Mouse (Mus musculus) kidney, embryonic 15.5 days (tissue): ENCODE data around the gene Taar8b. TPM values are rescaled to one million over a fixed set of nuclear protein-coding genes. Genes with fewer than 3 reads are reported as not detected.

Experiments used
- polyA plus RNA-seq: library from polyadenylated mRNA; unstranded; fragments of >200 nt; fragmentation: Nextera tagmentation; extraction: Ambion mirVana; gene quantifications from 2 replicates; pipeline ENCODE4 v1.2.1, GENCODE M21; 2015

Taar8b gene
- polyA plus RNA-seq, 1 experiment from 2014 or later, result not detected

Other genes starting within 250 kb of the Taar8b start
- 0.27 TPM in 1 of 2 replicates, not detected in the other for gene Vnn3, start 240.8 kb downstream of the Taar8b start, polyA plus RNA-seq
- 2.0 TPM in 2 replicates for gene Vnn1, start 197.6 kb downstream of the Taar8b start, polyA plus RNA-seq
- not detected in 2 replicates for gene Taar1, start 171.9 kb downstream of the Taar8b start, polyA plus RNA-seq
- gene Taar2, start 153.7 kb downstream of the Taar8b start, polyA plus RNA-seq, result 0.22 TPM in 1 of 2 replicates, not detected in the other
- gene Taar3, start 142.7 kb downstream of the Taar8b start, polyA plus RNA-seq, result not detected in 2 replicates
- not detected in 2 replicates for gene Taar4, start 131.8 kb downstream of the Taar8b start, polyA plus RNA-seq
- 0.36 TPM in 1 of 2 replicates, not detected in the other for gene Taar5, start 121.6 kb downstream of the Taar8b start, polyA plus RNA-seq
- not detected in 2 replicates for gene Taar6, start 106.6 kb downstream of the Taar8b start, polyA plus RNA-seq
- gene Taar7a, start 98.8 kb downstream of the Taar8b start, polyA plus RNA-seq, result not detected in 2 replicates
- gene Taar7b, start 92.4 kb downstream of the Taar8b start, polyA plus RNA-seq, result not detected in 2 replicates
- gene Taar7d, start 65.1 kb downstream of the Taar8b start, polyA plus RNA-seq, result not detected in 2 replicates
- gene Taar7e, start 54.7 kb downstream of the Taar8b start, polyA plus RNA-seq, result not detected in 2 replicates
- not detected in 2 replicates for gene Taar7f, start 42.8 kb downstream of the Taar8b start, polyA plus RNA-seq
- not detected in 2 replicates for gene Taar8a, start 15.8 kb downstream of the Taar8b start, polyA plus RNA-seq
- gene Taar8c, start 9.6 kb upstream of the Taar8b start, polyA plus RNA-seq, result not detected in 2 replicates
- not detected in 2 replicates for gene Taar9, start 17.2 kb upstream of the Taar8b start, polyA plus RNA-seq
- gene Stx7, start 57.0 kb upstream of the Taar8b start, polyA plus RNA-seq, result 108 and 115 TPM in 2 replicates
- 21.4 and 26.1 TPM in 2 replicates for gene Moxd1, start 131.2 kb upstream of the Taar8b start, polyA plus RNA-seq